Mouse (Mus musculus): ENCODE results near the gene Tepsin.

DNA sequence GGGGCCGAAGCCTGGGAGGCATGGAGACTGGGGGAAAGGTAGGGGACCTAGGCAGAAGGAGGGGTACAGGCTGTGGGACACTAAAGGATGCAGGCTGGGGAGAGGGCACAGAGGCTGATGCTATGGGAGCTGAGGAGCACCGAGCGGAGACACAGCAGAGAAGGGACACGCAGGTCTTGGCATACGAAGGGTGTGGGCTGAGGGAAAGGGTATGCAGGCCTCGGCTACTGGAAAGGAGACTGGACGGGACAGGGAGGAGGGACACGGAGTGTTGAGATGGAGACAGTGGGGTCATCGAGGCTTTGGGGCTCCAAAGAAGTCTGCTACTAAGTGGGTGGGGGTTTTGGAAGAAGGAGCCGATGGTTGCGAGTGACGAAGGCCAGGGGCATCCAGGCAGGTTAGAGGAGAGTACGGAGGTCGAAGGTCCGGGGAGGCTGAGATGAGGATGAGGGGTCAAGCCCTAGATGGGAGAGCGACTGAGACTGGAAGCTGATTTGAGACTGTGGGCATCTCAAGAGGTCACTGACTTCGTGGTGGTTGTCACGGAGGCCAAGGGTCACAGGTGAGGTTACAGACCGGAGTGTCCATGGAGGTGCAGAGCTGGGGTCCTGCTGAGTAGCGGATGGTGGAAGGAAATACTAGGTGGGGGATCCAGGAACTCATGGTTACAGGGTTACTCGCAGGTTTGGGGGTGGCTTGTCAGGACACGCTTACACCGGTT lies 50.8 kb downstream of the Tepsin start:
- no peak for TF ChIP-seq CTCF (IDR thresholded peaks at IDR 0.05; ENCODE audit: borderline replicate concordance, control insufficient read depth, extremely low read depth, insufficient read depth, low read length, poor library complexity)
- no peak for TF ChIP-seq POLR2A (IDR thresholded peaks at IDR 0.05; ENCODE audit: control insufficient read depth, extremely low read depth, insufficient read depth, low read length, poor library complexity)
